Mouse (Mus musculus) kidney, embryonic 15.5 days (tissue): ENCODE results near the gene Tmem63a. TPM values are rescaled to one million over a fixed set of nuclear protein-coding genes. Genes with fewer than 3 reads are reported as not detected.
"Not testable (repeated sequence)": the region's sequence is repeated elsewhere in the genome, so short reads cannot be mapped to it uniquely, and the experiment has no call there.

Experiments
- ATAC-seq: fragments of 200-750 bp; cut with Nextera tagmentation; replicated peaks from 2 replicates; pipeline ENCODE4 v1.8.0; 2017; ENCODE audit warnings: moderate TSS enrichment; ENCODE audit not compliant: low FRiP score
- H3K27ac ChIP-seq: fragments of 300-500 bp; sonication (generic); 2 replicates; pipeline ENCODE4 v1.5.1; 2015; ENCODE audit warnings: mild to moderate bottlenecking, inconsistent platforms
- H3K27me3 ChIP-seq: fragments of 300-500 bp; sonication (generic); 2 replicates; pipeline ENCODE4 v1.6.1; 2015; ENCODE audit warnings: inconsistent platforms
- H3K36me3 ChIP-seq: fragments of 300-500 bp; sonication (generic); 2 replicates; pipeline ENCODE4 v1.6.1; 2015; ENCODE audit warnings: inconsistent platforms
- H3K4me1 ChIP-seq: fragments of 300-500 bp; sonication (generic); 2 replicates; pipeline ENCODE4 v1.6.1; 2015; ENCODE audit warnings: inconsistent platforms
- H3K4me2 ChIP-seq: fragments of 300-500 bp; sonication (generic); 2 replicates; pipeline ENCODE4 v1.6.1; 2015; ENCODE audit warnings: moderate library complexity, mild to moderate bottlenecking, inconsistent platforms
- H3K4me3 ChIP-seq: fragments of 300-500 bp; sonication (generic); replicated peaks from 2 replicates; pipeline ENCODE4 v1.5.1; 2015; ENCODE audit warnings: mild to moderate bottlenecking, inconsistent platforms
- H3K9ac ChIP-seq: fragments of 300-500 bp; sonication (generic); 2 replicates; pipeline ENCODE4 v1.6.1; 2015; ENCODE audit warnings: mild to moderate bottlenecking, inconsistent platforms
- H3K9me3 ChIP-seq: fragments of 300-500 bp; sonication (generic); replicated peaks from 2 replicates; pipeline ENCODE4 v1.6.1; 2016; ENCODE audit warnings: inconsistent platforms
- WGBS: fragments of 180-500 bp; shearing (Covaris S2); methylation state at CpG from one replicate; pipeline ENCODE4 v1.1.7; 2015; ENCODE audit warnings: mixed read lengths; 5-methylcytosine and 5-hydroxymethylcytosine counted together
- polyA plus RNA-seq: library from polyadenylated mRNA; unstranded; fragments of >200 nt; fragmentation: Nextera tagmentation; extraction: Ambion mirVana; gene quantifications from 2 replicates; pipeline ENCODE4 v1.2.1, GENCODE M21; 2015

Tmem63a gene
- 10.2 and 12.5 TPM in 2 replicates for polyA plus RNA-seq

DNA sequence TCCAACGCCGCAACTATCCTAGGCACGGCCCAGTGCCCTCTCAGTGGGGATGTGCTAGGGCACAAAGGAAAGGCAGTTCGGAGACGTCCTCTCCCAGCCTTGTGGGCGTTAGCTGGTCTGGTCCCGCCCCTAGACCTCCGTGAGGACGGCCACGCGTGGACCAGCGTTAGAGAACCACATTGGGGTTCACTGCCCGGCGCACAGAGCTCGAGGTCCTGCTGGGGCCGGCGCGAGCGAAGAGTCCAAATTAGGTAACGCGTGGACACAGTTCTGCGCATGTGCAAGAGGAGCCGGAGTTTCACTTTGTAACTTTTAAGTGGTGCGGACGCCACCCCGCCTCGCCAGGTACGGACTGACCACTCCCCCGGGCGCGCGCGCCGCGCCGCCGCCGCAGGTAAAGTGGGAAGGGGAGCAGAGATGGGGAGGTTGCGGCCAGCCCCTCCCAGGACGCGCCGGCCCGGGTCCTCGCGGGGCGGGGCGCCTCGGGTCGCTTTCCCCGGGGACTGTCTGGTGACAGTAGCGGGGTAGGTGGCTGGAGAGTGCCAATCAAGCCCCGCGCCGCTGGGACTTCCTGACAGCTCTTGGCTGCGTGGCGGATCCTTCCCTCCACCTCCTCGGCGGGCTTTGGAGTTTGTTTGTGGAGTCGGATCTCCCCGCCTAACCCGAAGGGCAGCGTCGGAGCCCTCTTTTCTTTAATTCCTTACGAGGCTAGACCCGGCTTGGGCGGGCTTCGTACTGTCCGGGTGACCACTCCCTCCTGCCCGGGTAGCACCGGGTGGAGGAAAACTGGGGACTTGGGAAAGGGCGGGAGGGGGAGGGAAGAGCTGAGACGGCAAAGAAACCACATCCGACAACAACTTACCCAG lies at the start of gene Tmem63a:
TSS of gene Tmem63a (plus strand) at position 179 of the 866 bp plus-strand sequence.
- peak; percentile 66 for ATAC-seq
- WGBS: under 1% methylated on average over 73 of the region's 73 CpGs
- H3K36me3 ChIP-seq: 0 out of 2 replicates have a peak, but pooled peaks cover 1% of the 10 kb centered on the region
- H3K4me3 ChIP-seq: peak within 1 kb of the TSS; percentile 78
- no peaks in the 10 kb centered on the region for H3K9me3 ChIP-seq
- peak within 1 kb of the TSS; percentile 95 for H3K4me2 ChIP-seq
- peaks cover 51% of the 10 kb centered on the region for H3K4me1 ChIP-seq
- H3K27me3 ChIP-seq: peaks cover 30% of the 10 kb centered on the region
- H3K27ac ChIP-seq: peak within 1 kb of the TSS; percentile 61
- H3K9ac ChIP-seq: peak within 1 kb of the TSS; percentile 66

DNA sequence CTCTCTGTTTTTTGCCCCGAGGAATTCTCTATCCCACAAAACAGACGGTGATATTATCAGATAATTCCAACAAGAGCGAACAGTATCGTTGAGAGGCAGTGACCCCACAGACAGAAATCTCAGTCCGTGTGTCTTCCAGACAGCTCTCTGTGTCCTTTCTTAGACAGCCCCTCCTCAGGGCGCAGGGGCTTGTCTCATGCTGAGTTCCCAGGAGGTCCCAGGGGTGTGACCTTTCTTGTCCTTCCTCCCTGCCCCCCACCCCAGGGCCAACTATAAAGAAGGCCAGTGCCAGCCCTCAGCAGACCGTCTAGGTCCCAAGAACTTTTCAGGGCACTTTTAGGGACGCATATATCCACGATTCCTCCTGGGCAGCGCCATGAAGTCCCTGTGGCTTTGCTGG lies 49.3 kb upstream of the Tmem63a start, which contains the start of gene Lefty2:
TSS of gene Lefty2 (plus strand) at position 301 of the 400 bp plus-strand sequence.
- no peak within 1 kb of the TSS for H3K4me2 ChIP-seq
- peaks cover 21% of the 10 kb centered on the region for H3K4me1 ChIP-seq
- H3K4me3 ChIP-seq: no peak within 1 kb of the TSS; the same call in 1 of the 2 replicates
- no peaks in the 10 kb centered on the region for H3K9me3 ChIP-seq
- no peaks in the 10 kb centered on the region for H3K36me3 ChIP-seq
- WGBS: 67% methylated on average over 10 of the region's 10 CpGs
- ATAC-seq: no peak
- no peak within 1 kb of the TSS for H3K9ac ChIP-seq
- no peak within 1 kb of the TSS for H3K27ac ChIP-seq
- peaks cover 38% of the 10 kb centered on the region for H3K27me3 ChIP-seq

- Histone ChIP-seq H3K4me2 (peak overlapping the region; percentile 50), H3K27me3 (peaks cover 38% of the 10 kb centered on the region), H3K4me3 (peak overlapping the region; percentile 31)
- 0 out of 2 replicates have a peak, but pooled peaks have one; percentile 31 for ATAC-seq
- not testable (repeated sequence) for H3K27ac ChIP-seq, H3K36me3 ChIP-seq, H3K9ac ChIP-seq, H3K4me1 ChIP-seq, H3K9me3 ChIP-seq
- 7% methylated on average over 44 of the region's 51 CpGs for WGBS
Observed at GRCm38 (mm10) chr1:180894088-180894987, 47.8 kb upstream of the Tmem63a start.

- no peak for ATAC-seq
- H3K36me3 ChIP-seq: peaks cover 4% of the 10 kb centered on the region
- H3K4me3 ChIP-seq: no peak overlapping the region
- H3K9ac ChIP-seq: no peak overlapping the region
- no peak overlapping the region for H3K27ac ChIP-seq
- no peaks in the 10 kb centered on the region for H3K9me3 ChIP-seq
- H3K4me2 ChIP-seq: no peak overlapping the region
- WGBS: 1% methylated on average over 4 of the region's 4 CpGs
- H3K4me1 ChIP-seq: peaks cover 22% of the 10 kb centered on the region
- peaks cover 3% of the 10 kb centered on the region; the same call in 1 of the 2 replicates for H3K27me3 ChIP-seq
Observed at GRCm38 (mm10) chr1:180901107-180901506, 41.0 kb upstream of the Tmem63a start.

GRCm38 (mm10) chr1:180902915-180903314 lies 39.2 kb upstream of the Tmem63a start:
- peaks cover 3% of the 10 kb centered on the region; the same call in 1 of the 2 replicates for H3K27me3 ChIP-seq
- peaks cover 23% of the 10 kb centered on the region for H3K36me3 ChIP-seq
- H3K4me2 ChIP-seq: no peak overlapping the region
- no peak overlapping the region for H3K27ac ChIP-seq
- H3K4me1 ChIP-seq: peaks cover 25% of the 10 kb centered on the region
- no peaks in the 10 kb centered on the region for H3K9me3 ChIP-seq
- peak; percentile 43 for ATAC-seq
- WGBS: 38% methylated on average over 5 of the region's 5 CpGs
- no peak overlapping the region for H3K9ac ChIP-seq
- no peak overlapping the region for H3K4me3 ChIP-seq

DNA sequence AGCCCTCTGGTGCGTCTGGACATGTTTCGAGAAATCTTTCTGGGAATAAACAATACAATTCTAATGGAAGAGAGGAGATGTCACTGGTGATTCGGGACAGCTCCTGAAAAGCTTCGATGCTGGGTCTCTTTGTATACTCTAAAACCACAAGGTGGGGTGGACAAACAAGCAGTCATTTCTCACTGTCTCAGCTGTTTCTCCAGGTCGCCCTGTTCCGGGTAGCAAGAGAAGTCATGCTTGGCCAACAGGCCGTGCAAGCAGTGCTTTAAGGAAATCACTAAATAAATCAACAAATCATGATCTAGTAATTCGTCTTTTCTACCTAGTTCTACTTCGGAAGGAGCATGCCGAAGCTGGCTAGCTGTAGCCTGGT lies 38.5 kb upstream of the Tmem63a start:
- Histone ChIP-seq H3K27me3 (peaks cover 3% of the 10 kb centered on the region; the same call in 1 of the 2 replicates), H3K4me3 (peak overlapping the region; percentile 85), H3K4me1 (peaks cover 25% of the 10 kb centered on the region), H3K36me3 (peaks cover 30% of the 10 kb centered on the region), H3K4me2 (peak overlapping the region; percentile 82), H3K9ac (peak overlapping the region; percentile 93; the same call in 1 of the 2 replicates), H3K9me3 (no peaks in the 10 kb centered on the region), H3K27ac (peak overlapping the region; percentile 90)
- WGBS: 27% methylated on average over 10 of the region's 10 CpGs
- ATAC-seq: peak; percentile 17; the same call in 1 of the 2 replicates

GRCm38 (mm10) chr1:180904039-180904814 lies 37.9 kb upstream of the Tmem63a start, which contains the start of gene Pycr2:
TSS of gene Pycr2 (plus strand) at chr1:180904293.
- Histone ChIP-seq H3K36me3 (peaks cover 33% of the 10 kb centered on the region), H3K27ac (peak within 1 kb of the TSS; percentile 90), H3K4me2 (peak within 1 kb of the TSS; percentile 82), H3K4me1 (peaks cover 25% of the 10 kb centered on the region), H3K9ac (peak within 1 kb of the TSS; percentile 93), H3K9me3 (no peaks in the 10 kb centered on the region), H3K4me3 (peak within 1 kb of the TSS; percentile 85), H3K27me3 (peaks cover 3% of the 10 kb centered on the region; the same call in 1 of the 2 replicates)
- under 1% methylated on average over 52 of the region's 52 CpGs for WGBS
- peak; percentile 98 for ATAC-seq

DNA sequence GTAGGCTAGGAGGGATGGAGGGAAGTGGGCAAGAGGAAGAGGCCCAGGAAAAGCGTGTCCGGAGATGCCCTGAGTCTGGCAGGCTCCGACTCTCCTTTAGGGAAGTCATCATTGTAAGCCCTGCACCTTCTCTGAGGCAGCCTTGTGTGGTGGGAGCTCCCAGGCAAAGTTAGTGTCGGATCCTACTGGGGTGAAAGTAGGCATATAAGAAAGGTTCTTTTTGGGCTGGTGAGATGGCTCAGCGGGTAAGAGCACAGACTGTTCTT lies 37.4 kb upstream of the Tmem63a start:
- Histone ChIP-seq H3K27me3 (no peaks in the 10 kb centered on the region), H3K4me2 (peak overlapping the region; percentile 82), H3K9ac (peak overlapping the region; percentile 93), H3K4me3 (peak overlapping the region; percentile 85), H3K4me1 (peaks cover 25% of the 10 kb centered on the region), H3K9me3 (no peaks in the 10 kb centered on the region), H3K36me3 (peaks cover 33% of the 10 kb centered on the region), H3K27ac (peak overlapping the region; percentile 90)
- under 1% methylated on average over 5 of the region's 5 CpGs for WGBS
- ATAC-seq: no peak

GRCm38 (mm10) chr1:180905307-180905706 lies 36.8 kb upstream of the Tmem63a start:
- WGBS: 64% methylated on average over 6 of the region's 6 CpGs
- Histone ChIP-seq H3K36me3 (peaks cover 33% of the 10 kb centered on the region), H3K27ac (no peak overlapping the region), H3K9me3 (no peaks in the 10 kb centered on the region), H3K4me1 (peaks cover 25% of the 10 kb centered on the region), H3K4me2 (peak overlapping the region; percentile 82), H3K9ac (peak overlapping the region; percentile 93), H3K4me3 (peak overlapping the region; percentile 85), H3K27me3 (no peaks in the 10 kb centered on the region)
- no peak for ATAC-seq

DNA sequence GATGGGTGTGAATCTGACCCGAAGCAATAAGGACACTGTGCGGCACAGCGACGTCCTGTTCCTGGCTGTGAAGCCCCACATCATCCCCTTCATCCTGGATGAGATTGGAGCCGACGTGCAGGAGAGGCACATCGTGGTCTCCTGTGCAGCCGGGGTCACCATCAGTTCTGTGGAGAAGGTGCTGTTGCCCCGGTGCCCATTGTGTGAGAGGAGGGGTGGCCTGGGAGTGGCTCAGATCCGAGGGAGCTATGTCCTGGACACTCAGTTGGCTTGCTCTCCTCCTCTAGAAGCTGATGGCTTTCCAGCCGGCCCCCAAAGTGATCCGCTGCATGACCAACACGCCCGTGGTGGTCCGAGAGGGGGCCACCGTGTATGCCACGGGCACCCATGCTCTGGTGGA lies 36.3 kb upstream of the Tmem63a start:
- peak overlapping the region; percentile 82; the same call in 1 of the 2 replicates for H3K4me2 ChIP-seq
- ATAC-seq: no peak
- peaks cover 25% of the 10 kb centered on the region for H3K4me1 ChIP-seq
- no peaks in the 10 kb centered on the region for H3K9me3 ChIP-seq
- WGBS: 94% methylated on average over 17 of the region's 17 CpGs
- no peak overlapping the region for H3K9ac ChIP-seq
- peaks cover 33% of the 10 kb centered on the region for H3K36me3 ChIP-seq
- no peak overlapping the region for H3K27ac ChIP-seq
- H3K4me3 ChIP-seq: peak overlapping the region; percentile 85
- no peaks in the 10 kb centered on the region for H3K27me3 ChIP-seq

- Histone ChIP-seq H3K27ac (no peak overlapping the region), H3K27me3 (no peaks in the 10 kb centered on the region), H3K9ac (no peak overlapping the region), H3K36me3 (peaks cover 33% of the 10 kb centered on the region), H3K4me3 (no peak overlapping the region), H3K4me1 (peaks cover 27% of the 10 kb centered on the region), H3K4me2 (no peak overlapping the region), H3K9me3 (no peaks in the 10 kb centered on the region)
- 93% methylated on average over 24 of the region's 24 CpGs for WGBS
- ATAC-seq: no peak
Observed at GRCm38 (mm10) chr1:180906461-180907147, 35.5 kb upstream of the Tmem63a start.
